Mouse (Mus musculus) midbrain, embryonic 14.5 days (tissue): ENCODE measurements around the gene Gys1. TPM values are rescaled to one million over a fixed set of nuclear protein-coding genes. Genes with fewer than 3 reads are reported as not detected.
A peak's percentile ranks its signal among the peaks of the same experiment; 100 is the strongest.

Experiments
- ATAC-seq: fragments of 200-750 bp; cut with Nextera tagmentation; 2 replicates; pipeline ENCODE4 v1.8.0; 2017; ENCODE audit warnings: moderate number of reproducible peaks, moderate library complexity; ENCODE audit not compliant: low FRiP score, low TSS enrichment
- DNase-seq: peaks from one replicate; pipeline ENCODE4 v3.0.0-alpha.2; 2015
- H3K27ac ChIP-seq: fragments of 300-500 bp; sonication (generic); replicated peaks from 2 replicates; pipeline ENCODE4 v1.5.1; 2014; ENCODE audit warnings: mild to moderate bottlenecking, low read depth, low read length, moderate library complexity
- H3K27me3 ChIP-seq: fragments of 300-500 bp; sonication (generic); 2 replicates; pipeline ENCODE4 v1.6.1; 2014; ENCODE audit warnings: low read length, control low read depth, mixed read lengths; ENCODE audit not compliant: control insufficient read depth, insufficient read depth
- H3K36me3 ChIP-seq: fragments of 300-500 bp; sonication (generic); 2 replicates; pipeline ENCODE4 v1.6.1; 2014; ENCODE audit warnings: low read length, control low read depth; ENCODE audit not compliant: control insufficient read depth, insufficient read depth
- H3K4me1 ChIP-seq: fragments of 300-500 bp; sonication (generic); 2 replicates; pipeline ENCODE4 v1.6.1; 2014; ENCODE audit warnings: mild to moderate bottlenecking, antibody characterized with exemption, low read length, control low read depth; ENCODE audit not compliant: control insufficient read depth, insufficient read depth
- H3K4me2 ChIP-seq: fragments of 300-500 bp; sonication (generic); 2 replicates; pipeline ENCODE4 v1.6.1; 2014; ENCODE audit warnings: mild to moderate bottlenecking, low read length, moderate library complexity
- H3K4me3 ChIP-seq: fragments of 300-500 bp; sonication (generic); replicated peaks from 2 replicates; pipeline ENCODE4 v1.5.1; 2014; ENCODE audit warnings: low read depth, low read length
- H3K9ac ChIP-seq: fragments of 300-500 bp; sonication (generic); replicated peaks from 2 replicates; pipeline ENCODE4 v1.6.1; 2014; ENCODE audit warnings: mild to moderate bottlenecking, low read length, moderate library complexity
- H3K9me3 ChIP-seq: fragments of 300-500 bp; sonication (generic); 2 replicates; pipeline ENCODE4 v1.6.1; 2016; ENCODE audit warnings: low read length, control low read depth, mixed read lengths; ENCODE audit not compliant: control insufficient read depth
- WGBS: fragments of 180-500 bp; shearing (Covaris S2); extraction: QIAGEN DNeasy Blood & Tissue Kit; methylation state at CpG from one replicate; pipeline ENCODE4 v1.1.7; 2014; 5-methylcytosine and 5-hydroxymethylcytosine counted together
- polyA plus RNA-seq: library from polyadenylated mRNA; unstranded; fragments of >200 nt; fragmentation: Nextera tagmentation; extraction: Ambion mirVana; gene quantifications from 2 replicates; pipeline ENCODE4 v1.2.1, GENCODE M21; 2014

Gys1 gene
- polyA plus RNA-seq, 1 experiment from 2014 or later = 15.5 TPM

DNA sequence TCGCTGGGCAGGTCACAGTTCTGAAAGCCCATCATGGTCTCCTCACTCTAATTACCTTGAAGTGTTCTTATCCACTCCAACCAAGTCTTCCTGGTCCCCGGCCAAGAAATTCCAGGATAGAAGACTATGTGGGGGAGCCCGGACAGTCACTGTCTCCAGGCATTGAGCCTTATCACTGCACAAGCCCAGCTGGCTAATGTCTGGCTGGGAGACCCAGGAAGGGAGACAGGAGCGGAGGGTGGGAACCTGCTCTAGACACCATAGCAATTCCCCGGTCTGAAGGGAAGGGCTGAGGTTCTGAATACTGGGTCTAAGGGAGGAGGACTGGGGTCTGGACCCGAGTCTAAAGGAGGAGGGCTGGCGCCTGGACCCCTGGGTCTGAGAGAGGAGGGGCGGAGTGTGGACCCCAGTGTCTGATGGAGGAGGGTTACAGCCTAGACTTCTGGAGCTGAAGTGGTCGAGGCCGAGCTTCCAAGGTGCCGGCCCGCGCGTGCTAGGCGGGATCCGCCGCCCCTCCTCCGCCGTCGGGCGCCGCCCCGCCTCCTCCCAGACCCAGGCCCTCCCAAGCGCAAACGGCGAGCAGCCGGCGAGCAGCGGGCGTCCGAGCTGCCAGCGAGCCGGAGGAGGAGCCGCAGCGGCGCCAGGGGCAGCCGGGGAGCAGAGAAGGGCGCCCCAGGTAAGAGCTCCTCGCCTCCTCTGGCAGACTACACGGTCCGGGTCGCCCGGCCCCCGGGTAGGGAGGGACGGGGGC lies 21.4 kb upstream of the Gys1 start, which contains the start of gene Ntf5:
Gene Ntf5, plus strand, starts transcription at position 583 of the 751 bp plus-strand sequence.
- no peaks in the 10 kb centered on the region for H3K9me3 ChIP-seq
- H3K27ac ChIP-seq = no peak within 1 kb of the TSS
- H3K36me3 ChIP-seq = no peaks in the 10 kb centered on the region
- H3K27me3 ChIP-seq = peaks cover 95% of the 10 kb centered on the region
- peak within 1 kb of the TSS; percentile 84 for H3K4me2 ChIP-seq
- H3K9ac ChIP-seq = peak within 1 kb of the TSS; percentile 51
- ATAC-seq = no peak; the same call in 1 of the 2 replicates
- peak; percentile 66 for DNase-seq
- 3% methylated on average over 35 of the region's 45 CpGs for WGBS
- H3K4me1 ChIP-seq = peaks cover 3% of the 10 kb centered on the region; the same call in 1 of the 2 replicates
- H3K4me3 ChIP-seq = peak within 1 kb of the TSS; percentile 43

- H3K27me3 ChIP-seq = peaks cover 95% of the 10 kb centered on the region
- H3K27ac ChIP-seq = no peak overlapping the region
- H3K36me3 ChIP-seq = no peaks in the 10 kb centered on the region
- peaks cover 3% of the 10 kb centered on the region; the same call in 1 of the 2 replicates for H3K4me1 ChIP-seq
- no peak for DNase-seq
- 1% methylated on average over 26 of the region's 27 CpGs for WGBS
- peak overlapping the region; percentile 84 for H3K4me2 ChIP-seq
- peak overlapping the region; percentile 43 for H3K4me3 ChIP-seq
- ATAC-seq = no peak
- H3K9me3 ChIP-seq = no peaks in the 10 kb centered on the region
- peak overlapping the region; percentile 51 for H3K9ac ChIP-seq
Observed at GRCm38 (mm10) chr7:45413864-45414739, 20.5 kb upstream of the Gys1 start.

DNA sequence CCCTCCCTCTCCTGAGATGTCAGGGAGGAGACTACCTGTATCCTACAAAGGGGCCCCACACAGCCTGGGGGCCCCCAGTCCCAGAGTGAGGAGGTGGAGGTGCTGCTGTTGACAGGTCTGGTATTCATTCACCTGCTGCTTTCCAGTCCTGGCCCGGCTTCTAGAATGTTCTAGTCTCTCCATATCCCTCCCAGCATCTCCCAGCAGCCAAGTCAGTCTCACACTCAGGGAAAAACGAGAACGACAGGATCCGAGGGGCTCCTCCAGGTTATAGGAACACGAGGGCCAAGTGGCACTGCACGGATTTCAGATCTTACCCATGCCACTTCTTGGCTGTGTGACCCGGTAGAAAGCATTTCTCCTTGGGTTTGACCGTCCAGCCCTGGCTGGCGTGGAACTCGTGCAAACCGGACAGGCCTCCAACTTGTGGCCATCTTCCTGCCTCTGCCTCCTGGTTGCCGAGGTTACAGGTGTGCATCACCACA lies 19.9 kb upstream of the Gys1 start:
- no peak for DNase-seq
- no peak overlapping the region for H3K4me2 ChIP-seq

DNA sequence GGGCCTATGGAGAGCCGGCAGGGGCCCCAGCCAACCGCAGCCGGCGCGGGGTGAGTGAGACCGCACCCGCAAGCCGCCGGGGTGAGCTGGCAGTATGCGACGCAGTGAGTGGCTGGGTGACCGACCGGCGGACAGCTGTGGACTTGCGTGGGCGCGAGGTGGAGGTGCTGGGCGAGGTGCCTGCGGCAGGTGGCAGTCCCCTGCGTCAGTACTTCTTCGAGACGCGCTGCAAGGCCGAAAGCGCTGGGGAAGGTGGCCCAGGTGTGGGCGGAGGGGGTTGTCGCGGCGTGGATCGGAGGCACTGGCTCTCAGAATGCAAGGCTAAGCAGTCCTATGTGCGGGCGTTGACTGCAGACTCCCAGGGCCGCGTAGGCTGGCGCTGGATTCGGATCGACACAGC lies 19.0 kb upstream of the Gys1 start:
- H3K4me2 ChIP-seq = no peak overlapping the region

More for the DNA sequence above, 19.9 kb upstream of the Gys1 start:
- Histone ChIP-seq H3K27me3 (peaks cover 93% of the 10 kb centered on the region), H3K4me3 (no peak overlapping the region), H3K4me1 (peaks cover 3% of the 10 kb centered on the region; the same call in 1 of the 2 replicates), H3K9me3 (no peaks in the 10 kb centered on the region), H3K9ac (no peak overlapping the region), H3K36me3 (no peaks in the 10 kb centered on the region), H3K27ac (no peak overlapping the region)
- 43% methylated on average over 12 of the region's 12 CpGs for WGBS
- ATAC-seq = no peak

DNA sequence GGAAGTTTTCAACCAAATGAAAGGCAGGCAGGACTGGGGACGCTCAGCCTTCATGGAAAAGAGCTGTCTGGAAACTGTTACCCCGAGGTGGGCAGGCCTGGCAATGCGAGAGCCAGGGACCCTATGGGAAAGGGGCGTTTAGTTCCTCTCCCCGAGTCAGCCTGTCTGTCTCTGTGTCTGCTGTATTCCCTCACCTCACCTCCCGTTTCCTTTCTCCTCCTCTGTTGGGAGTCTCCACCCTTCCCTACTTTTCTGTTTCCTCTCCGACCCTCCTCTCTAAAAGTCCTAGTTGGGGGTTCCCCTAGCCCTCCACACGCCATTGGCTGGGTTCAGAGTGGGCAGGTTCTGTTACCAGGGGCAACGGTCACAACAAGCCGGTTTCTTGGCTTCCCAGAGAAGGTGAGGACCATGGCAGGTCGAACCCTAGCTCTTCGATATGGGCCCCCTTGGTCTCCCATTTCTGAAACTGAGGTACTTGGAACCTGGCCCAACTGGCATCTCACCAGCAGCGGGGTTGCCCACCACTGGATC lies 16.6 kb upstream of the Gys1 start:
- Histone ChIP-seq H3K27ac (no peak overlapping the region), H3K27me3 (peaks cover 71% of the 10 kb centered on the region), H3K4me3 (no peak overlapping the region), H3K9ac (no peak overlapping the region), H3K36me3 (peaks cover 25% of the 10 kb centered on the region), H3K9me3 (no peaks in the 10 kb centered on the region), H3K4me1 (peaks cover 3% of the 10 kb centered on the region; the same call in 1 of the 2 replicates), H3K4me2 (no peak overlapping the region)
- DNase-seq = no peak
- no peak for ATAC-seq
- WGBS = 9% methylated on average over 13 of the region's 13 CpGs

More for the DNA sequence above, 19.0 kb upstream of the Gys1 start:
- ATAC-seq (no peak), DNase-seq (no peak)
- Histone ChIP-seq H3K27ac (no peak overlapping the region), H3K4me1 (peaks cover 3% of the 10 kb centered on the region; the same call in 1 of the 2 replicates), H3K36me3 (peaks cover 1% of the 10 kb centered on the region; the same call in 1 of the 2 replicates), H3K27me3 (peaks cover 89% of the 10 kb centered on the region), H3K9me3 (no peaks in the 10 kb centered on the region), H3K9ac (no peak overlapping the region), H3K4me3 (0 out of 2 replicates have a peak overlapping the region, but pooled peaks have one; percentile 10)
- 9% methylated on average over 37 of the region's 37 CpGs for WGBS

DNA sequence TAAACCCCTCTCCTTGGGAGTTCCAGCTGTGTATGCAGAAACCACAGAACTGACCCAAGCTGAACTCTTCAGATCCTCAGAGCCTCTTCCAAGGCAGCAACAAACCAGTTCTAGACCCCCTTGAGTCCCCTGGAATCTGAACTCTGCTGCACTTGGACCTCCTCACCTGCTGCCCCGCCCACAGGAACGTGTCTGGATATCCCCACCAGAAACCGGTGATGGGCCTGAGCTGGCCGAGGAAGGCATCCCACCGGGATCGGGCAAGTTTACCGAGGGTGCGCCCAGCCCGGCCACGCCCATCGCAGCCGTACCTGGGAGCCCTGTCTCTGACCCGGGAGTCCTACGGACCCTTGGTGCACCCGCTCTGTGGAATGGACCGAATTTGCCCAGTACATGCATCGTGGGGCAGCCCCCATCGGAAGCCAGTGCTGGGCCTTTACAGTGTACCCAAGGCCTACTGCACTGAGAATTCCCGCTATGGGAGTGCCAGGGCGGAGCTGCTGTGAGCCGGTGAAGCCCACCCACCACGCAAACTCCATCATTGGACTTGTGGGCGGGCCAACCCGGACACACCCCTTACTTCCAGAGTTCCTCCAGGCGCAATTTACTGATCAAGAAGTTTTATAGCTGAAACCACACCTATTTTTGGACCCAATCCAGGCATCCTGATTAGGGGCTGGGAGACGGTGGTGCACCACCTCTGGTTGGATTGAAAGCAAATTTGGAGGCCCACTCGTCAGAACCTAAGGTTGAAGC lies 14.6 kb upstream of the Gys1 start:
- Histone ChIP-seq H3K36me3 (peaks cover 45% of the 10 kb centered on the region), H3K27ac (no peak overlapping the region), H3K4me3 (no peak overlapping the region), H3K27me3 (peaks cover 51% of the 10 kb centered on the region), H3K9me3 (no peaks in the 10 kb centered on the region), H3K4me2 (no peak overlapping the region), H3K9ac (no peak overlapping the region), H3K4me1 (no peaks in the 10 kb centered on the region)
- DNase-seq = no peak
- WGBS = 16% methylated on average over 27 of the region's 27 CpGs
- ATAC-seq = no peak

DNA sequence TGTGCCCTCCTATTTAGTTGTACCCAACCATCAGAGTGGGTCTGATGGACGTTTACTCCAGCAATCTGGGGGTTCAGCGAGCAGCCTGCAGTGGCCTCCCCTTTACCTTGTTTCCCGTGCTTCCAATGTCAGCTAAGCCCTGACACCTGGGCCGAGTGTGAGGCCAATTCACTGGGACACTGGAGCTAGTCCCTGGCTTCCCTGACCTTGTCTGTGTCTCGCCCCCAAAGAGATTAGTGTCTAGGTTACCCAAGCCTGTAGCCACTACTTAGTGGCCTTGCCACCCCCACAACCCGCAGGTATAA lies 14.1 kb upstream of the Gys1 start, which contains the start of gene Lhb:
Gene Lhb, plus strand, starts transcription at position 206 of the 305 bp plus-strand sequence.
- Histone ChIP-seq H3K36me3 (peaks cover 51% of the 10 kb centered on the region), H3K27ac (no peak within 1 kb of the TSS), H3K27me3 (peaks cover 45% of the 10 kb centered on the region), H3K9me3 (no peaks in the 10 kb centered on the region), H3K4me3 (no peak within 1 kb of the TSS), H3K4me1 (no peaks in the 10 kb centered on the region), H3K9ac (no peak within 1 kb of the TSS), H3K4me2 (no peak within 1 kb of the TSS)
- ATAC-seq (no peak), DNase-seq (no peak)
- WGBS = 52% methylated on average over 6 of the region's 6 CpGs

DNA sequence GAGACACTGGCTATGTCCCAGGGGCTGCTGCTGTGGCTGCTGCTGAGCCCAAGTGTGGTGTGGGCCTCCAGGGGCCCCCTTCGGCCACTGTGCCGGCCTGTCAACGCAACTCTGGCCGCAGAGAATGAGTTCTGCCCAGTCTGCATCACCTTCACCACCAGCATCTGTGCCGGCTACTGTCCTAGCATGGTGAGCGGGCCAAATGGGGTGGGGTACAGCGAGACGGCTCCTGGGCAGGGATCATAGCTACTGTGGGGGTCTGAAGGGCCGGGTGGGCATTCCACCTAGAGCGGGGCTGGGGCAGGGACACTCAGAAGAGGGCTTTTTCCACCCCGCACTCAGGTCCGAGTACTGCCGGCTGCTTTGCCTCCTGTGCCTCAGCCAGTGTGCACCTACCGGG lies 13.4 kb upstream of the Gys1 start:
- peaks cover 55% of the 10 kb centered on the region for H3K36me3 ChIP-seq
- ATAC-seq = no peak
- WGBS = 90% methylated on average over 14 of the region's 14 CpGs
- no peak overlapping the region for H3K4me3 ChIP-seq
- H3K9me3 ChIP-seq = no peaks in the 10 kb centered on the region
- no peaks in the 10 kb centered on the region for H3K4me1 ChIP-seq
- no peak overlapping the region for H3K9ac ChIP-seq
- DNase-seq = no peak
- H3K27ac ChIP-seq = no peak overlapping the region
- no peak overlapping the region for H3K4me2 ChIP-seq
- peaks cover 39% of the 10 kb centered on the region for H3K27me3 ChIP-seq
